Mouse (Mus musculus): Measurements from ENCODE around the gene Srrm3. TPM values are rescaled to one million over a fixed set of nuclear protein-coding genes. Genes with fewer than 3 reads are reported as not detected.

Srrm3 gene
- polyA plus RNA-seq, 1 experiment from 2014 or later: 0.11 TPM

GRCm38 (mm10) chr5:135870505-135870904 lies 63.8 kb downstream of the Srrm3 start:
- Histone ChIP-seq H3K27me3 (ENCODE audit: control insufficient read depth, insufficient read depth, low read length) (peaks cover 44% of the 10 kb centered on the region), H3K36me3 (ENCODE audit: control insufficient read depth, insufficient read depth, low read length) (no peaks in the 10 kb centered on the region), H3K4me3 (ENCODE audit: low read length) (no peak overlapping the region), H3K4me1 (ENCODE audit: control insufficient read depth, insufficient read depth, low read length) (peaks cover 11% of the 10 kb centered on the region), H3K27ac (ENCODE audit: low read depth, low read length) (no peak overlapping the region), H3K9ac (ENCODE audit: low read depth, low read length) (no peak overlapping the region), H3K9me3 (ENCODE audit: control insufficient read depth, low read length) (no peaks in the 10 kb centered on the region), H3K4me2 (replicated peaks; ENCODE audit: low read depth, low read length) (no peak overlapping the region)
- WGBS: 89% methylated on average over 5 of the region's 5 CpGs
- no peak for ATAC-seq (ENCODE audit: low FRiP score, low TSS enrichment)

- WGBS: 18% methylated on average over 16 of the region's 16 CpGs
- Histone ChIP-seq H3K4me2 (replicated peaks; ENCODE audit: low read depth, low read length) (no peak overlapping the region; the same call in 1 of the 2 replicates), H3K9ac (ENCODE audit: low read depth, low read length) (no peak overlapping the region)
Measured at GRCm38 (mm10) chr5:135872996-135873395, 66.3 kb downstream of the Srrm3 start.

DNA sequence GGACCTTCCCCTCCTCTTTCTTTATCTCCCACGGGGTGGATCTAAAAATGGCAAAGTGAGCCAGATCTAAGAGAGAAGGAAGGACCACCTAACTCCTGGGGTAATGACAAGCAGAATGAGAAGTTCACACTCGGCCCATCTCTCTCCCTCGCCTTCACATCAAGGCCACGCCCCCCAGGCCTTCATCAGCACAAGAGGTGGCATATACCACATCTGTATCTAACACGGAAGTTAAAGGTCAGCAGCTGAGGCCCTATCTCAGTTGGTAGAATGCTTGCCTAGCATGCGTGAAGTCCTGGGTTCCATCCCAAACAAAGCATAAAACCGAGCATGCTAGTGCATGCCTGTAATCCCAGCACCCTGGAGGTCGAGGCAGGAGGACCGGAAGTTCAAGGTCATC lies 67.1 kb downstream of the Srrm3 start:
- WGBS: 66% methylated on average over 9 of the region's 9 CpGs

More at GRCm38 (mm10) chr5:135872996-135873395, 66.3 kb downstream of the Srrm3 start:
- Histone ChIP-seq H3K27ac (ENCODE audit: low read depth, low read length) (no peak overlapping the region), H3K9me3 (ENCODE audit: control insufficient read depth, low read length) (no peaks in the 10 kb centered on the region), H3K4me1 (ENCODE audit: control insufficient read depth, insufficient read depth, low read length) (peaks cover 9% of the 10 kb centered on the region; the same call in 1 of the 2 replicates), H3K4me3 (ENCODE audit: low read length) (no peak overlapping the region), H3K27me3 (ENCODE audit: control insufficient read depth, insufficient read depth, low read length) (peaks cover 32% of the 10 kb centered on the region), H3K36me3 (ENCODE audit: control insufficient read depth, insufficient read depth, low read length) (no peaks in the 10 kb centered on the region)
- ATAC-seq (ENCODE audit: low FRiP score, low TSS enrichment): no peak

DNA sequence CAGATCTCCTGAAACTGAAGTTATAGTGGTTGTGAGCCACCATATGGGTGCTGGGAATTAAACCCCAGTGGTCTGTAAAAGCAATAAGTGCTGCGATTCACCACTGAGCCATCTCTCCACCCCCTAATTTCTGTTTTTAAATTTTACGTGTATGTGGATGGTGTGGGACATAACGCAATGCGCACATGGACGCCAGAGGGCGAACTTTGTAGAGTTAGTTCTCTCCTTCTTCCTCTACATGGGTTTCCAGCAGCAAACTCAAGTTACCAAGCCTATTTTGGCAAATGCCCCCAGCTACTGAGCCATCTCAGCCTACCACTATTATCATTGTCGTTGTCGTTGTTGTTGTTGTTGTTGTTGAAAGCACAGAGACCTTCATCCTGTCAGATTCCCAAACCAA lies 70.5 kb downstream of the Srrm3 start:
- Histone ChIP-seq H3K9me3 (ENCODE audit: control insufficient read depth, low read length) (no peaks in the 10 kb centered on the region), H3K9ac (ENCODE audit: low read depth, low read length) (no peak overlapping the region), H3K27ac (ENCODE audit: low read depth, low read length) (no peak overlapping the region), H3K36me3 (ENCODE audit: control insufficient read depth, insufficient read depth, low read length) (no peaks in the 10 kb centered on the region), H3K27me3 (ENCODE audit: control insufficient read depth, insufficient read depth, low read length) (peaks cover 3% of the 10 kb centered on the region), H3K4me2 (replicated peaks; ENCODE audit: low read depth, low read length) (peak overlapping the region; percentile 49), H3K4me3 (ENCODE audit: low read length) (peak overlapping the region; percentile 40), H3K4me1 (ENCODE audit: control insufficient read depth, insufficient read depth, low read length) (peaks cover 9% of the 10 kb centered on the region; the same call in 1 of the 2 replicates)
- no peak for ATAC-seq (ENCODE audit: low FRiP score, low TSS enrichment)
- 20% methylated on average over 8 of the region's 8 CpGs for WGBS

More for the DNA sequence above, 67.1 kb downstream of the Srrm3 start:
- Histone ChIP-seq H3K9me3 (ENCODE audit: control insufficient read depth, low read length) (no peaks in the 10 kb centered on the region), H3K4me3 (ENCODE audit: low read length) (no peak overlapping the region), H3K27ac (ENCODE audit: low read depth, low read length) (no peak overlapping the region), H3K27me3 (ENCODE audit: control insufficient read depth, insufficient read depth, low read length) (peaks cover 25% of the 10 kb centered on the region), H3K9ac (ENCODE audit: low read depth, low read length) (no peak overlapping the region), H3K4me2 (replicated peaks; ENCODE audit: low read depth, low read length) (no peak overlapping the region), H3K4me1 (ENCODE audit: control insufficient read depth, insufficient read depth, low read length) (peaks cover 4% of the 10 kb centered on the region; the same call in 1 of the 2 replicates), H3K36me3 (ENCODE audit: control insufficient read depth, insufficient read depth, low read length) (no peaks in the 10 kb centered on the region)
- no peak for ATAC-seq (ENCODE audit: low FRiP score, low TSS enrichment)

- Histone ChIP-seq H3K27ac (ENCODE audit: low read depth, low read length) (no peak overlapping the region), H3K27me3 (ENCODE audit: control insufficient read depth, insufficient read depth, low read length) (peaks cover 3% of the 10 kb centered on the region), H3K4me1 (ENCODE audit: control insufficient read depth, insufficient read depth, low read length) (peaks cover 9% of the 10 kb centered on the region; the same call in 1 of the 2 replicates), H3K36me3 (ENCODE audit: control insufficient read depth, insufficient read depth, low read length) (no peaks in the 10 kb centered on the region), H3K9ac (ENCODE audit: low read depth, low read length) (no peak overlapping the region), H3K9me3 (ENCODE audit: control insufficient read depth, low read length) (no peaks in the 10 kb centered on the region), H3K4me2 (replicated peaks; ENCODE audit: low read depth, low read length) (peak overlapping the region; percentile 49), H3K4me3 (ENCODE audit: low read length) (peak overlapping the region; percentile 40)
- 1% methylated on average over 16 of the region's 16 CpGs for WGBS
- peak; percentile 9; the same call in 1 of the 2 replicates for ATAC-seq (ENCODE audit: low FRiP score, low TSS enrichment)
Measured at GRCm38 (mm10) chr5:135877831-135878231, 71.1 kb downstream of the Srrm3 start.

DNA sequence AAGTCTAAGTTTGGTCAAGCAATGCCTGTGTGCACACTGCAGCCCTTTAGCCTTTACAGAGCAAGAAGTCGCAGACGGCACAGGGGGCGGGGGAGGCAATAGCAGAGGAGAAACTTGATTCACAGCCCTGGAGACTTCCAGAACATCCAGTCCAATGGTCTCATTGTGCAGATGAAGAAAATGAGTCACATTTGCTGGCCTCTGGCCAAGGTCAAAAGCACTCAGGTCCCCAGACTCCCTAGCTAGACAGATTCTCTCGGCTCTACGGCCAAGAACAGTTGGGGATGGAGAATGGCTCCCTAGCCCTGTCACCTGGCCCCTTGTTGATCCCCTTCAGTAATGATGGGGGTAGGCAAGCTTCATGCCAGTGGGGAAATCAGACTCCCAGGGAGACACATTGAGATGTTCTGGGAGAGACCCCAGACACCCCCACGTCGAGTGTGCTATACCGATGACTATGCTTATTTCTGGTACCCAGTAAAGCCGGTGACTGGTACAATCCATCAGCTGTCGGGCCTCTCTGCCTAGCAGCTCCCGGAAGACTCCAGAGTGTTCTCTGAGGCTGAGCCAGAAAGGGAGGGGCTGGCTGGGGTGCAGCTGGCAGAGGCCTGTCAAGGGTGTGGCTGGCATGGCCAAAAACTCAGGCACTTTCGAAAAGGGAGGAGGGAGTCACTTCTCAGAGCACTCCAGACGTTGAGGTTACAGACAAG lies 72.9 kb downstream of the Srrm3 start:
- Histone ChIP-seq H3K4me3 (ENCODE audit: low read length) (no peak overlapping the region), H3K9ac (ENCODE audit: low read depth, low read length) (no peak overlapping the region), H3K36me3 (ENCODE audit: control insufficient read depth, insufficient read depth, low read length) (no peaks in the 10 kb centered on the region), H3K9me3 (ENCODE audit: control insufficient read depth, low read length) (no peaks in the 10 kb centered on the region), H3K27me3 (ENCODE audit: control insufficient read depth, insufficient read depth, low read length) (no peaks in the 10 kb centered on the region), H3K4me2 (replicated peaks; ENCODE audit: low read depth, low read length) (no peak overlapping the region), H3K27ac (ENCODE audit: low read depth, low read length) (no peak overlapping the region), H3K4me1 (ENCODE audit: control insufficient read depth, insufficient read depth, low read length) (peaks cover 9% of the 10 kb centered on the region; the same call in 1 of the 2 replicates)
- WGBS: 45% methylated on average over 13 of the region's 13 CpGs
- ATAC-seq (ENCODE audit: low FRiP score, low TSS enrichment): no peak

GRCm38 (mm10) chr5:135884641-135885040 lies 78.0 kb downstream of the Srrm3 start:
- no peak for ATAC-seq (ENCODE audit: low FRiP score, low TSS enrichment)
- 70% methylated on average over 6 of the region's 6 CpGs for WGBS
- no peaks in the 10 kb centered on the region for H3K9me3 ChIP-seq (ENCODE audit: control insufficient read depth, low read length)
- H3K4me3 ChIP-seq (ENCODE audit: low read length): no peak overlapping the region
- H3K27me3 ChIP-seq (ENCODE audit: control insufficient read depth, insufficient read depth, low read length): no peaks in the 10 kb centered on the region; the same call in 1 of the 2 replicates
- H3K4me1 ChIP-seq (ENCODE audit: control insufficient read depth, insufficient read depth, low read length): peaks cover 16% of the 10 kb centered on the region; the same call in 1 of the 2 replicates
- no peak overlapping the region for H3K9ac ChIP-seq (ENCODE audit: low read depth, low read length)
- H3K36me3 ChIP-seq (ENCODE audit: control insufficient read depth, insufficient read depth, low read length): no peaks in the 10 kb centered on the region
- no peak overlapping the region for H3K27ac ChIP-seq (ENCODE audit: low read depth, low read length)
- no peak overlapping the region for H3K4me2 ChIP-seq (replicated peaks; ENCODE audit: low read depth, low read length)

- Histone ChIP-seq H3K9ac (ENCODE audit: low read depth, low read length) (peak within 1 kb of the TSS; percentile 40; the same call in 1 of the 2 replicates), H3K4me1 (ENCODE audit: control insufficient read depth, insufficient read depth, low read length) (peaks cover 12% of the 10 kb centered on the region; the same call in 1 of the 2 replicates), H3K4me2 (replicated peaks; ENCODE audit: low read depth, low read length) (peak within 1 kb of the TSS; percentile 44), H3K4me3 (ENCODE audit: low read length) (peak within 1 kb of the TSS; percentile 35), H3K27ac (ENCODE audit: low read depth, low read length) (no peak within 1 kb of the TSS), H3K9me3 (ENCODE audit: control insufficient read depth, low read length) (no peaks in the 10 kb centered on the region), H3K27me3 (ENCODE audit: control insufficient read depth, insufficient read depth, low read length) (peaks cover 5% of the 10 kb centered on the region; the same call in 1 of the 2 replicates), H3K36me3 (ENCODE audit: control insufficient read depth, insufficient read depth, low read length) (no peaks in the 10 kb centered on the region)
- under 1% methylated on average over 24 of the region's 24 CpGs for WGBS
- peak; percentile 70 for ATAC-seq (ENCODE audit: low FRiP score, low TSS enrichment)
Measured at GRCm38 (mm10) chr5:135887675-135888102, 81.0 kb downstream of the Srrm3 start, which contains the start of gene Hspb1. TSS of gene Hspb1 (plus strand) at chr5:135887919.
